Mouse (Mus musculus) left cerebral cortex, postnatal 4 days (tissue): Measurements from ENCODE around the gene Olfr571. TPM values are rescaled to one million over a fixed set of nuclear protein-coding genes. Genes with fewer than 3 reads are reported as not detected.

Experiments used
- DNase-seq: peaks from one replicate; pipeline ENCODE4 v3.0.0-alpha.2; 2022
- intact Hi-C: fragments of 180-260 bp; cut with DNase I; formaldehyde crosslinking; loops from one replicate; pipeline ENCODE4 v1.15.1; 2025
- total RNA-seq, 2 experiments: library from RNA; stranded (reverse); gene quantifications; 2 replicates each; pipeline ENCODE4 v1.2.3; 2021

The Olfr571 gene
- total RNA-seq = not detected

GRCm38 (mm10) chr7:102917032-102917875 lies at the start of gene Olfr571:
Olfr571 (minus strand) TSS chr7:102917536.
- DNase-seq = no peak
- intact Hi-C loops = loop anchor here (10.0 kb wide), 2 partner anchors 222 to 252 kb away; partner anchors contain the start of genes Olfr556 and Olfr557

- intact Hi-C loops = no loop called here
- DNase-seq = no peak
Measured at GRCm38 (mm10) chr7:102962360-102962759, 45.0 kb upstream of the Olfr571 start, which contains the start of gene Olfr576. Olfr576 (plus strand) TSS chr7:102962660.

GRCm38 (mm10) chr7:102958593-102958992 lies 41.3 kb upstream of the Olfr571 start, which contains the start of gene Olfr575:
Olfr575 (minus strand) TSS chr7:102958775.
- DNase-seq = no peak
- intact Hi-C loops = no loop called here

DNA sequence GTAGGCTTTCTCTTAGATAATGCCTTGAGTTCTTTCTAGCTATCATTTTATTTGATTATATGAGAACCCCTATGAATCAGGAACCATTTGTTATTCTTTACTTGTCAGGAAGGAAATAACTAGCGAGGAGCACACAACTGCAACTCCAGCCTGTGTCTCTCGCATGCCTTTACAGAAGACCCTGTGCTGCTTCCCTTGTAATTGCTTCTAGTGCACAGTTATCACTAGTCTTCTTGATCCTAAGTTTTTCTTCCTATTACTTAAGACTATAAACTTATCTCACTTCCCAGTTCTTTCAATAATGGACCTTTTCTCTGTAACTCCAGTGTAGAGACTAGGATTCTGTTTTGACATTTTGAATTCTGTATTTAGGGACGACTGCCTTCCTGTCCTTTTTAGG lies 40.8 kb upstream of the Olfr571 start:
- intact Hi-C loops = no loop called here
- DNase-seq = no peak

DNA sequence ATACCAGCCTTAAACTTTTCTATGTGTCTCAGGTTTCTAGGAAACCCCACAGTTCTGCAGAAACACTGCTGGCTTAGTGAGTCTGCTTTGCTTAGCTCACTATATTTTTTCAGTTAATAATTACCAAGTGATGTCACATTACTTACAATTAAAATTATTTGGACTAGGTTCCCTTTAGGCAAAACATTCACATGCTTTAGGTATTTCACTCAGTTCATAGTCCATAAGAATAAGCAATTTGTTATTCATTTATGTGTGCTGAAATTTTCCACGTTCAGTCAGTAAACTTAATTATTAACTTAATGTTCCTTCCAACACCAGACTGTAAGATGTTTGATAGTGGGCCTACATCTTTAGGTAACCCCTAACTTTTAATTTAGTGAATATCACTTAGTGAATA lies 33.4 kb upstream of the Olfr571 start:
- intact Hi-C loops = no loop called here

DNA sequence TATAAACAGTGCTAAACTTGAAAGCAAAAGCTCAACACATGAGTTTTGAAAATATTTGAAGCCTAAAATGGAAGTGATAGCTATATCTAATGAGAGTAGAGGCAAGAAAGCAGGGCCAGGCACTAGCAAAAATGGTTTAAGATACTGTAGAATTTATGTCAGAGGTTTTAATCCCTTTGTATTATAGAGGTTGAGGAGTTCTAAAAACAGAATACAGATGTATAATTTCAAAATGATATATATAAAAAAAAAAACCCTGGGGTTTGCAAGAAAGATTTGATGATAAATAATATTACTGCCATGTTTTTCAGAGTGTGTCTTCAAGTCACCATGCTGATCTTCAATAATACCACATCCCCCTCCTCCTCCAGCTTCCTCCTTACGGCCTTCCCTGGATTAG lies 30.8 kb upstream of the Olfr571 start, which contains the start of gene Olfr574:
Olfr574 (plus strand) TSS at position 301 of the 400 bp plus-strand sequence.
- intact Hi-C loops = no loop called here

More for the DNA sequence above, 33.4 kb upstream of the Olfr571 start:
- DNase-seq = no peak

DNA sequence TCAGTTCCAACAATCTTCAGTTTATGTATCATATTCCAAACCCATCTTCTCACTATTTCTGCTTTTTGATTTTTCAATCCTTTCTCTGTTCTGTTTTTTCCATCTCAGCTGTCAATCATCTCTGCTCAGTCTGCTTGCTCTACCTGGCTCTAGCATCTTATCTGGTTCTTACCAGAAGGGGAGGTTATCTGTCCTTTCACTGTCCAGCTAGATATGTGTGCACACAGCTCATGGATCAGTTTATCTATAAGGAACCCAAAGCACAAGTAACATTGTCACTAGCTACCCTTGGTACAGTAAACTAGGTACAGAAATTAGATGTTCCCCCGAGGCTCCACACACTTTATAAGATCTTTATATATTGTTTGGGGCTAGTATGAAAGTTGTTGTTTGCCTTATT lies 26.1 kb upstream of the Olfr571 start:
- no peak for DNase-seq

More for the DNA sequence above, 30.8 kb upstream of the Olfr571 start, which contains the start of gene Olfr574:
- DNase-seq = no peak

GRCm38 (mm10) chr7:102942475-102942874 lies 25.1 kb upstream of the Olfr571 start, which contains the start of gene Olfr573-ps1:
Olfr573-ps1 (minus strand) TSS chr7:102942575.
- intact Hi-C loops = no loop called here
- no peak for DNase-seq

More for the DNA sequence above, 26.1 kb upstream of the Olfr571 start:
- intact Hi-C loops = no loop called here

DNA sequence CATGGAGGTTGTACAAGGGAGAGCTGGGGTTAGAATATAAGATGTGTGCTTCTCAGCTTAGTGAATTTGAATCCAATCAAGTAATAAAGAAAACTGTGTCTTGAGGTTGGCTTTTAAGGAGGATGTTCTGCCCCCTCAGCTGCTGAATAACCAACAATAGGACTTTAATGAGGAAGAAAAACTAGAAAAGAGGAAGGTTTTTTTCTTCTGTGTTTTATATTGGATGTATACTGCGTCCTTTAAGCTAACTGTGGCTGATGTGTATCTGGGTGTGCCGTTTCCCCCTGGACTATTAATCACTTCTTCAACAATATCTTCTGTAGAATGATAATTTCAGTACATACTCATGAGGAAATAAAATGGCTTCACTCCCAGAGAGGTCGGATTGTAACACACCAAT lies 9.8 kb upstream of the Olfr571 start:
- intact Hi-C loops = no loop called here
- no peak for DNase-seq

GRCm38 (mm10) chr7:102924109-102924508 lies 6.8 kb upstream of the Olfr571 start, which contains the start of gene Olfr572:
Olfr572 (plus strand) TSS chr7:102924409.
- DNase-seq = no peak
- intact Hi-C loops = no loop called here

- no peak for DNase-seq
Measured at GRCm38 (mm10) chr7:102919632-102920031, 2.3 kb upstream of the Olfr571 start.

DNA sequence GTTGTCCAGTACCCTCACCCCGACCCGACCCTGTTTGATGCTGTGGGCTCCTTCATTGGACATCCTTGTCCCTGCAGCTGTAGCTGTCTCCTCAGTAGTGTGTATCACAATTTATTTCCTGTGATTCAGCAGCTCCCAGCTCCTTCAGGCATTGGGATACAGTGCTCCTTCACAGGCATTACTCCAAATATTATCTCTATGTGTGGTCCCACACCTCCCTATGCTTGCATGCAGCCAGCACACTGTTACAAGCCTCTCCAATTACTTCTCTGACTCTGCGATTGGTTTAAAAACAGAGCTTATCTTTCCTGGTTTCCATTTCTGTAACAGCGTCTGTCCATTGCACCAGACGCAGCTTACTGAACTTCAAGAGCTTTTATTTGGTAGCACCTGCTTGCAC lies 931 bp downstream of the Olfr571 start:
- intact Hi-C loops = loop anchor here (10.0 kb wide), 2 partner anchors 222 to 252 kb away; partner anchors contain the start of genes Olfr556 and Olfr557
- DNase-seq = no peak

More at GRCm38 (mm10) chr7:102919632-102920031, 2.3 kb upstream of the Olfr571 start:
- intact Hi-C loops = loop anchor here (2.0 to 10.0 kb wide), 3 partner anchors 225 to 407 kb away; partner anchors contain the start of genes Olfr556 and Olfr557

- DNase-seq = no peak
- intact Hi-C loops = loop anchor here (10.0 kb wide), 2 partner anchors 220 to 250 kb away; partner anchors contain the start of genes Olfr556 and Olfr557
Measured at GRCm38 (mm10) chr7:102915261-102915660, 2.1 kb downstream of the Olfr571 start.

DNA sequence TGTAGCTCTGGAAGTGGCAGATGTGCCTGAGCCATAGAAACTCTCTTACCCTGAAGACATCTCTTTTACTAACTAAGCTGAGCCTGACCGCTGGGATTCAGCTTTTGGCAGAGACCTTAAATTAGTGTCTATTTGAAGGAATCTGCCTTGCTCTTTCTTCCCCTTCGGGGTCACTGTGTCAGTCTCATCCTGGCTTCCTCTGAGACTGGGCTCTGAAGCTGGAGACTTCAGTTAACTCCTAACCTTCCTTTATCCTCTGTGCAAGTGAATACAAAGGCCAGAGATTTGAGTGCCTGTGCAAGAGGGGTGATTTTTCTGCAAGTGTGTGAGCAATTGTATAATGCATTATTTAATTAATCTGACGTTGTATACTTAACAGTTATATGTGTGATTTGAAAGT lies 26.6 kb downstream of the Olfr571 start, which contains the start of gene Olfr569:
Olfr569 (minus strand) TSS at position 101 of the 400 bp plus-strand sequence.
- intact Hi-C loops = no loop called here
- no peak for DNase-seq

GRCm38 (mm10) chr7:102876822-102877221 lies 40.5 kb downstream of the Olfr571 start, which contains the start of gene Olfr568:
Olfr568 (plus strand) TSS chr7:102877122.
- intact Hi-C loops = no loop called here
- DNase-seq = no peak

DNA sequence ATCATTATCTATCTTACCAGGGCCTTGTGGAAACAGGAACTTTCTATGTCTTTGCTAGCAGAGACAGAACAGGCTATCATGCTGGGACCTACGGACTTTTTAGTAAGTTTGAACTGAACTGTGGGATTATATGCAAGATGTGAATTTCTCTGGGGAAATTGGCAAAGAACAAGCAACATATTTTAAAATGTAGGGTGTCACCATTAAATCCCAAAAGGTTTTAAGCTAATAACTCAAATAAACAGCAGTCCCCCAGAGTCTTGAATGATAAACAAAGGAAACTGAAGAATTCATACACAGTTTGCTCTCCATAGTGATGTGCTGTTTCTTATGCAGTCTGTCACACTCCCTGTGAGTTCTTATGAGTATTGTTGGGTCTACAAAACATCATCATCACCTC lies 58.7 kb downstream of the Olfr571 start, which contains the start of gene Olfr566:
Olfr566 (minus strand) TSS at position 101 of the 400 bp plus-strand sequence.
- intact Hi-C loops = no loop called here
- DNase-seq = no peak

DNA sequence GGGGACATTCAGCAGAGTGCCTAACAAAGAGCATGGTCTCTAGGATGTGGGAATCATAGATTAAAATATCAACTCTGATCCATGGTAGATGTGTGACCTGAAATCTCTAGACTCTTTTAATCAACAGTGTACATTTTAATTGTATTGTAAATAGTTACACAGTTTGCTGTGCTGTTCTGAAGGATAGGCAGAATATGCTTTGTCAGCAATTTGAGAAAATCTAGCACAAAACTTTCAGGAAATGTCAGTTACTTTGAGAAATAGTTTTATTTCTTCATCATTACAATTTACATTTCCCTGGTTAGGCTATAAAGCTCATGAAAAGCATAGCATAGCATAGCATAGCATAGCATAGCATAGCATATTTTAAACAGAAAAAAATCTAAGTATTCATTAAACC lies 61.5 kb downstream of the Olfr571 start:
- DNase-seq = no peak
- intact Hi-C loops = no loop called here
